Comparison of ENCODE assay signal across 21 mouse cellular contexts in genomic region chr1:152604147-152604546, GRCm38 (mm10).
"Had no signal": no experiment of that assay in that cellular context is flagged by ENCODE, and none has a peak within 500 bp of the region (broad histone marks: within the 10 kb centered on the region; RNA-seq: fewer than 3 reads in every experiment).

No protein-coding gene starts in this region.

- H3K27ac ChIP-seq: kidney, embryonic 15.5 days; limb, embryonic 12.5 days; limb, embryonic 15.5 days; liver, embryonic 15.5 days; lung, embryonic 15.5 days; stomach, postnatal 0 days had no signal

- H3K36me3 ChIP-seq: limb, embryonic 12.5 days; limb, embryonic 15.5 days; liver, embryonic 15.5 days; lung, embryonic 15.5 days had no signal

- H3K4me2 ChIP-seq: kidney, embryonic 15.5 days; limb, embryonic 12.5 days; limb, embryonic 15.5 days; liver, embryonic 11.5 days; liver, embryonic 15.5 days; lung, embryonic 15.5 days; midbrain, embryonic 11.5 days had no signal

- DNase-seq: kidney, adult 18-20 months; left cerebral cortex, postnatal 4 days; lung, adult 18-20 months; lung, postnatal 10 days; lung, postnatal 36 days; midbrain, embryonic 14.5 days; right cerebral cortex, adult 18-20 months; right cerebral cortex, postnatal 14 days; right cerebral cortex, postnatal 4 days; thymus, adult 2 months; thymus, postnatal 14 days; thymus, postnatal 4 days had no signal

- H3K9me3 ChIP-seq: kidney, embryonic 15.5 days; limb, embryonic 12.5 days; limb, embryonic 15.5 days; liver, embryonic 15.5 days; lung, embryonic 15.5 days had no signal

- H3K27me3 ChIP-seq: kidney, embryonic 15.5 days; limb, embryonic 12.5 days; limb, embryonic 15.5 days; liver, embryonic 15.5 days; lung, embryonic 15.5 days had no signal

- H3K4me3 ChIP-seq: kidney, embryonic 15.5 days; limb, embryonic 12.5 days; limb, embryonic 15.5 days; liver, embryonic 15.5 days; lung, embryonic 15.5 days; megakaryocyte, embryonic 14.5 days had no signal

- H3K9ac ChIP-seq: kidney, embryonic 15.5 days; limb, embryonic 12.5 days; limb, embryonic 15.5 days; liver, embryonic 15.5 days; lung, embryonic 15.5 days had no signal
